Mouse (Mus musculus) liver, embryonic 14.5 days (tissue): ENCODE data around the gene Adamts13. TPM values are rescaled to one million over a fixed set of nuclear protein-coding genes. Genes with fewer than 3 reads are reported as not detected.

Source experiments
- ATAC-seq: fragments of 200-750 bp; cut with Nextera tagmentation; 2 replicates; pipeline ENCODE4 v1.8.0; 2017; ENCODE audit warnings: moderate number of reproducible peaks, mild to moderate bottlenecking, moderate library complexity; ENCODE audit not compliant: insufficient read depth
- DNase-seq, 3 experiments: peaks; one replicate each; pipeline ENCODE4 v3.0.0-alpha.2; 2012 to 2013; ENCODE audit warnings: low read depth in 3 of 3, low spot score in 3 of 3
- H3K27ac ChIP-seq: fragments of 300-500 bp; sonication (generic); 2 replicates; pipeline ENCODE4 v1.5.1; 2014; ENCODE audit warnings: moderate library complexity, mild to moderate bottlenecking, control low read depth, inconsistent platforms
- H3K27me3 ChIP-seq: fragments of 300-500 bp; sonication (generic); 2 replicates; pipeline ENCODE4 v1.6.1; 2014; ENCODE audit warnings: mild to moderate bottlenecking, low read length, moderate library complexity; ENCODE audit not compliant: control insufficient read depth, insufficient read depth
- H3K36me3 ChIP-seq: fragments of 300-500 bp; sonication (generic); replicated peaks from 2 replicates; pipeline ENCODE4 v1.6.1; 2014; ENCODE audit warnings: low read depth; ENCODE audit not compliant: control insufficient read depth, insufficient read depth
- H3K4me1 ChIP-seq, 2 experiments: fragments of 200-500 bp in 1 of 2; fragments of 300-500 bp in 1 of 2; sonication (generic) in 1 of 2; replicated peaks; 2 replicates each; pipeline ENCODE4 v1.6.1; 2012 to 2014; ENCODE audit warnings: antibody characterized with exemption in 1 of 2, inconsistent platforms in 1 of 2, low read length in 1 of 2; ENCODE audit not compliant: control insufficient read depth in 2 of 2, insufficient read depth in 2 of 2
- H3K4me2 ChIP-seq: fragments of 300-500 bp; sonication (generic); 2 replicates; pipeline ENCODE4 v1.6.1; 2014; ENCODE audit warnings: low read depth, mild to moderate bottlenecking, control low read depth, moderate library complexity
- H3K4me3 ChIP-seq, 2 experiments: fragments of 200-500 bp in 1 of 2; fragments of 300-500 bp in 1 of 2; sonication (generic) in 1 of 2; 2 replicates each; pipeline ENCODE4 v1.5.1; 2012 to 2014; ENCODE audit warnings: low read depth in 2 of 2, low read length in 2 of 2, mild to moderate bottlenecking in 2 of 2, control low read depth in 1 of 2, inconsistent platforms in 1 of 2, moderate library complexity in 1 of 2; ENCODE audit not compliant: insufficient read depth in 1 of 2
- H3K9ac ChIP-seq: fragments of 300-500 bp; sonication (generic); replicated peaks from 2 replicates; pipeline ENCODE4 v1.6.1; 2014; ENCODE audit warnings: mild to moderate bottlenecking, control low read depth, moderate library complexity
- H3K9me3 ChIP-seq: fragments of 300-500 bp; sonication (generic); 2 replicates; pipeline ENCODE4 v1.6.1; 2016; ENCODE audit warnings: low read length, mixed read lengths; ENCODE audit not compliant: control insufficient read depth
- CTCF ChIP-seq: IDR thresholded peaks from 2 replicates; pipeline ENCODE4 v1.5.1; 2016; ENCODE audit warnings: antibody characterized with exemption, low read depth, control low read depth
- EP300 ChIP-seq: IDR thresholded peaks from 2 replicates; pipeline ENCODE4 v1.6.1; 2016; ENCODE audit warnings: antibody characterized with exemption, low read depth
- WGBS: fragments of 180-500 bp; shearing (Covaris S2); extraction: QIAGEN DNeasy Blood & Tissue Kit; methylation state at CpG from one replicate; pipeline ENCODE4 v1.1.7; 2014; ENCODE audit not compliant: insufficient replicate concordance; 5-methylcytosine and 5-hydroxymethylcytosine counted together
- polyA plus RNA-seq, 2 experiments: library from polyadenylated mRNA; depleted of rRNA in 1 of 2; stranded (reverse) in 1 of 2; unstranded in 1 of 2; fragments of >200 nt; fragmentation: Nextera tagmentation in 1 of 2; extraction: Ambion mirVana in 1 of 2; gene quantifications; 2 replicates each; pipeline versions ENCODE4 v1.2.1 to v1.2.3; 2012 to 2014

Gene Adamts13
- polyA plus RNA-seq, 2 experiments: 0.89 to 1.8 TPM

- Histone ChIP-seq H3K27ac (no peak overlapping the region), H3K4me3 (no peak overlapping the region), H3K9me3 (no peaks in the 10 kb centered on the region), H3K27me3 (no peaks in the 10 kb centered on the region), H3K4me2 (no peak overlapping the region), H3K36me3 (peaks cover 21% of the 10 kb centered on the region), H3K4me1 (no peaks in the 10 kb centered on the region), H3K9ac (no peak overlapping the region)
- DNase-seq: no peak
- TF ChIP-seq EP300 (no peak), CTCF (no peak)
- ATAC-seq: no peak
- 61% methylated on average over 2 of the region's 2 CpGs for WGBS
These were observed 22.8 kb upstream of the Adamts13 start for GRCm38 (mm10) chr2:26950411-26950810.

GRCm38 (mm10) chr2:26951346-26951905 is 21.8 kb upstream of the Adamts13 start:
- Histone ChIP-seq H3K4me3 (no peak overlapping the region), H3K27me3 (no peaks in the 10 kb centered on the region), H3K9me3 (no peaks in the 10 kb centered on the region), H3K27ac (no peak overlapping the region), H3K36me3 (peaks cover 32% of the 10 kb centered on the region), H3K4me1 (no peaks in the 10 kb centered on the region), H3K4me2 (no peak overlapping the region), H3K9ac (no peak overlapping the region)
- no peak for ATAC-seq
- TF ChIP-seq CTCF: no peak
- no peak for TF ChIP-seq EP300
- 81% methylated on average over 8 of the region's 8 CpGs for WGBS
- DNase-seq: no peak

DNA sequence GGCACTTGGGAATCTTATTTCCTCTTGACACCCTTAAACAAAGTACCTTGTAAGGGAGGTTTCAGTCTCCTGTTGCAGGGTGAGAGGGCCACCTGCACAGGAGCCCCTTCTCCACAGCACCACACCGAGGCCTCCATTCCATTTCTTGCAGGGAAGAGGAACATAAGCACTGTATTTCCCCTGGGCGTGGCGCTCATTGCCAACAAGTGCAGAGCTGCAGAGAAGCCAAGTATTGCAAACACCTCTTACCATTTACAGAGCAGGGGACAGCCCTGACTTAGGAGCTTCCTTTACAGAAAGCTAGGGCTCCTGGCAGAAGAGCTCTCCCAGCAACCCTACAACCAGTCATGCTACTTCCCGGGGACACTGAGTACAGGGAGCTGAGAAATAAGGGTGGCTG is 21.0 kb upstream of the Adamts13 start:
- DNase-seq: no peak
- H3K36me3 ChIP-seq: peaks cover 34% of the 10 kb centered on the region
- no peaks in the 10 kb centered on the region for H3K27me3 ChIP-seq
- no peak overlapping the region for H3K27ac ChIP-seq
- TF ChIP-seq EP300 (no peak), CTCF (no peak)
- no peak overlapping the region for H3K9ac ChIP-seq
- peaks cover 0 to 2% of the 10 kb centered on the region in 2 experiments; a peak in 1 of 4 replicates for H3K4me1 ChIP-seq
- H3K4me3 ChIP-seq: no peak overlapping the region
- ATAC-seq: no peak
- H3K4me2 ChIP-seq: no peak overlapping the region
- no peaks in the 10 kb centered on the region for H3K9me3 ChIP-seq
- 77% methylated on average over 4 of the region's 4 CpGs for WGBS

- Histone ChIP-seq H3K27ac (no peak overlapping the region), H3K9ac (no peak overlapping the region), H3K4me2 (no peak overlapping the region), H3K36me3 (peaks cover 41% of the 10 kb centered on the region), H3K27me3 (no peaks in the 10 kb centered on the region), H3K4me3 (no peak overlapping the region), H3K9me3 (no peaks in the 10 kb centered on the region), H3K4me1 (peaks cover 0 to 6% of the 10 kb centered on the region in 2 experiments; a peak in 1 of 4 replicates)
- no peak for TF ChIP-seq CTCF
- TF ChIP-seq EP300: no peak
- 82% methylated on average over 8 of the region's 8 CpGs for WGBS
- ATAC-seq (no peak), DNase-seq (no peak)
These were observed 20.4 kb upstream of the Adamts13 start for GRCm38 (mm10) chr2:26952866-26953265.

DNA sequence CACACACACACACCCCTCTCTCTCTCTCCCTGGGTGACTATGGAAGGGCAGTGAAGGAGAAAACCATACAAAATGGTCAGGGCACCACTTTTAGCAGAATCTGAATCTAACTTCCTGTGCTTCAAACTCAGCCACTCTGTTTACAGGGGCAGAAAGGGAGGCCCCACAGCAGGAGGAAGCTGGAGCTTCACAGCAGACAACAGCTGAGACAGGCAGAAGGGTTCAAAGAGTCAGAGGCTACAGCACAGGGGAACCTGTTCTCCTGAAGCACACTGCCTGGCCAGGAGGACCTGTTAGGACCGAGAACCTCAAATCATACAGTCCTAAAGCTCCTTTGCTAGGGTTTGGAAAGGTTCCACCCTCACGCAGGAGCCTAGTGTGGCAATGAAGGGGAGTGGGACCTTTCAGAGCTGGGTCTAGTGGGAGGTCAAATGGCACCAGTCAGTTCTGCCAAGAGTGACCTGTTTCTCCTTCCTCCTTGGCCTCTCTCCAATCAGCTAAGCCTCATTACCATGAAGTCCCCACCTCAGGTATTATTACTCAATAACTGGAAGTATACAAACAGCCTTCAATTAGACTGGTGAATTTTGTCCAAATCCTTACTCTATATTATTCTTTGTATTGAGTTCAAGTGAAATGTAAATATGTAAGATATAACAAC is 18.4 kb upstream of the Adamts13 start:
- H3K4me2 ChIP-seq: no peak overlapping the region
- no peak overlapping the region for H3K27ac ChIP-seq
- no peak for DNase-seq
- no peaks in the 10 kb centered on the region for H3K9me3 ChIP-seq
- no peak for ATAC-seq
- no peak overlapping the region for H3K4me3 ChIP-seq
- no peak for TF ChIP-seq CTCF
- no peak for TF ChIP-seq EP300
- H3K4me1 ChIP-seq: peaks cover 0 to 8% of the 10 kb centered on the region in 2 experiments; a peak in 1 of 4 replicates
- no peaks in the 10 kb centered on the region for H3K27me3 ChIP-seq
- no peak overlapping the region for H3K9ac ChIP-seq
- 83% methylated on average over 2 of the region's 2 CpGs for WGBS
- peaks cover 55% of the 10 kb centered on the region for H3K36me3 ChIP-seq
